ENCODE assay signal across 18 mouse cellular contexts in the genomic region with DNA sequence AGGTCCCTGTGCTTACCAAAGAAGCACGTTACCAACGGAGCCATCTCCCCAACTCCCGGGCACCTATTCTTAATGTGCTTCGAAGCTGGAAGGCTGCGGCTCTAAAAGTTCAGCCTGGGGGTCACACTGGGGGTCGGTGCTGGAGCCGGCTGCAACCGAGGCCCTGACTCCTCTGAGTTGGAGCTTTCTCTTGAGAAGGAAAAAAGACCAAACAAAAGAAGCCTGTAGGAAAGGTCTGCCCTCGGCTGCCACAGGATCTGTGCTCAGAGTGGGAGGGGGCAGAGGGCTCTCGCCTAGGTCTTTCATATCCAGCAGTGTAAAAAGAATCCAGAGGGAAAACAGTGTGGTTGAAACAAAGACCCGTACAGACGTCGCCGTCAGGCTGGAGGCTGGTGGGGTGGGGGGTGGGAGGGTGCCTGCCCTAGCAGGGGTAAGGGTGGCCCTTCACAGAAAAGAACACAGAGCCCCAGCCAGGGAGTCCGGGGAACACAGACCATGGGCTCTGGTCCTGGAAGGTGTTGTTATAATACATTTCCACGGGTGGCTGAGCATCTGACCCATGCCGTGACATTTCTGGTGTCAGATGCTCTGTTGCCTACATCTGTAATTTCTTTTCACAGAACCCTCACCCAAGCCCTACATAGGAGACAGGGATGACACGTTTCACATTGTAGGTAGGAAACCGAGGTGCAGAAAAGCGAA. TPM values are rescaled to one million over a fixed set of nuclear protein-coding genes. Genes with fewer than 3 reads are reported as not detected.
A peak's percentile ranks its signal among the peaks of the same experiment; 100 is the strongest.
DNase-seq lines count a peak whose midpoint lies in the region; ATAC-seq and TF ChIP-seq lines count a peak whose summit lies in the region.
"Had no signal": no experiment of that assay in that cellular context is flagged by ENCODE, and none has a peak within 500 bp of the region (broad histone marks: within the 10 kb centered on the region; RNA-seq: fewer than 3 reads in every experiment).

No protein-coding gene starts in this region.

- peak overlapping the region; percentile 70 for H3K27ac ChIP-seq in hindbrain, embryonic 11.5 days (ENCODE audit: low read depth, low read length)
- no peak overlapping the region for H3K27ac ChIP-seq in hindbrain, embryonic 16.5 days (ENCODE audit: low read depth, low read length)
- H3K27ac ChIP-seq in forebrain, embryonic 12.5 days: no peak overlapping the region
- H3K27ac ChIP-seq in midbrain, embryonic 13.5 days: 0 out of 2 replicates have a peak overlapping the region, but pooled peaks have one; percentile 16
- no peak overlapping the region for H3K27ac ChIP-seq in left cerebral cortex, adult 2 months
- H3K27ac ChIP-seq: heart, embryonic 13.5 days had no signal

- H3K4me1 ChIP-seq in hindbrain, embryonic 11.5 days (replicated peaks; ENCODE audit: control insufficient read depth, insufficient read depth, low read length): peaks cover 25% of the 10 kb centered on the region
- peaks cover 5% of the 10 kb centered on the region for H3K4me1 ChIP-seq in hindbrain, embryonic 16.5 days (ENCODE audit: control insufficient read depth, insufficient read depth, low read depth, low read length)
- H3K4me1 ChIP-seq in forebrain, embryonic 12.5 days: peaks cover 44% of the 10 kb centered on the region
- peaks cover 46% of the 10 kb centered on the region for H3K4me1 ChIP-seq in midbrain, embryonic 13.5 days (replicated peaks)

- H3K27me3 ChIP-seq in hindbrain, embryonic 11.5 days (ENCODE audit: control insufficient read depth, insufficient read depth, low read length): no peaks in the 10 kb centered on the region
- H3K27me3 ChIP-seq in hindbrain, embryonic 16.5 days (replicated peaks; ENCODE audit: control insufficient read depth, insufficient read depth, low read length): no peaks in the 10 kb centered on the region; the same call in 1 of the 2 replicates
- H3K27me3 ChIP-seq in forebrain, embryonic 12.5 days: peaks cover 7% of the 10 kb centered on the region; the same call in 1 of the 2 replicates
- peaks cover 22% of the 10 kb centered on the region for H3K27me3 ChIP-seq in midbrain, embryonic 13.5 days

- 8% methylated on average over 20 of the region's 20 CpGs for WGBS in hindbrain, embryonic 11.5 days
- WGBS in hindbrain, embryonic 16.5 days: 21% methylated on average over 20 of the region's 20 CpGs
- 8% methylated on average over 20 of the region's 20 CpGs for WGBS in forebrain, embryonic 12.5 days
- 9% methylated on average over 20 of the region's 20 CpGs for WGBS in midbrain, embryonic 13.5 days

- 0 out of 2 replicates have a peak overlapping the region, but pooled peaks have one; percentile 38 for H3K9ac ChIP-seq in hindbrain, embryonic 11.5 days (ENCODE audit: low read depth, low read length)
- no peak overlapping the region for H3K9ac ChIP-seq in hindbrain, embryonic 16.5 days (ENCODE audit: low read depth, low read length)
- H3K9ac ChIP-seq in forebrain, embryonic 12.5 days: no peak overlapping the region
- 0 out of 2 replicates have a peak overlapping the region, but pooled peaks have one; percentile 15 for H3K9ac ChIP-seq in midbrain, embryonic 13.5 days (replicated peaks)

- no peak for TF ChIP-seq CTCF in left cerebral cortex, adult 2 months (IDR thresholded peaks at IDR 0.05)

- DNase-seq in hindbrain, embryonic 11.5 days (ENCODE audit: low spot score): peak; percentile 46
- peak; percentile 73 for DNase-seq in embryo, embryonic 10.5 days (ENCODE audit: low spot score)
- DNase-seq in thymus, postnatal 4 days: no peak
- no peak for DNase-seq in left cerebral cortex, adult 2 months (ENCODE audit: extremely low spot score in 1 of 2, low spot score in 2 of 2)
- DNase-seq in frontal cortex, adult 2 months (ENCODE audit: extremely low spot score in 1 of 2, low spot score in 1 of 2): no peak
- DNase-seq: adrenal gland, postnatal 14 days; B cell, adult 2 months; cerebellum, postnatal 10 days; gastrocnemius, postnatal 36 days; kidney, adult 2 months; lung, postnatal 10 days; right cerebral cortex, postnatal 14 days had no signal

- H3K9me3 ChIP-seq in hindbrain, embryonic 11.5 days (ENCODE audit: control insufficient read depth, low read length): no peaks in the 10 kb centered on the region
- H3K9me3 ChIP-seq in hindbrain, embryonic 16.5 days (ENCODE audit: control insufficient read depth, low read length): no peaks in the 10 kb centered on the region
- peaks cover 3% of the 10 kb centered on the region; the same call in 1 of the 2 replicates for H3K9me3 ChIP-seq in forebrain, embryonic 12.5 days
- H3K9me3 ChIP-seq in midbrain, embryonic 13.5 days: no peaks in the 10 kb centered on the region
- H3K9me3 ChIP-seq: heart, embryonic 13.5 days had no signal

- no peak overlapping the region for H3K4me2 ChIP-seq in hindbrain, embryonic 11.5 days (replicated peaks; ENCODE audit: low read depth, low read length)
- no peak overlapping the region for H3K4me2 ChIP-seq in hindbrain, embryonic 16.5 days (ENCODE audit: low read length)
- H3K4me2 ChIP-seq in forebrain, embryonic 12.5 days: no peak overlapping the region
- peak overlapping the region; percentile 14; the same call in 1 of the 2 replicates for H3K4me2 ChIP-seq in midbrain, embryonic 13.5 days (replicated peaks)
- H3K4me2 ChIP-seq: heart, embryonic 13.5 days; liver, embryonic 11.5 days had no signal

- intact Hi-C loops in left cerebral cortex, adult 2 months (cut with DNase I): no loop called here

- H3K36me3 ChIP-seq in hindbrain, embryonic 11.5 days (ENCODE audit: control insufficient read depth, insufficient read depth, low read length): peaks cover 10% of the 10 kb centered on the region
- H3K36me3 ChIP-seq in hindbrain, embryonic 16.5 days (ENCODE audit: control insufficient read depth, insufficient read depth, low read length): no peaks in the 10 kb centered on the region
- H3K36me3 ChIP-seq in forebrain, embryonic 12.5 days (replicated peaks): peaks cover 17% of the 10 kb centered on the region
- H3K36me3 ChIP-seq in midbrain, embryonic 13.5 days: peaks cover 17% of the 10 kb centered on the region

- ATAC-seq in hindbrain, embryonic 11.5 days (ENCODE audit: low FRiP score): peak; percentile 48
- no peak for ATAC-seq in hindbrain, embryonic 16.5 days
- ATAC-seq in forebrain, embryonic 12.5 days (ENCODE audit: low FRiP score): 0 out of 2 replicates have a peak, but pooled peaks have one; percentile 30
- peak; percentile 51 for ATAC-seq in midbrain, embryonic 13.5 days

- no peak overlapping the region for H3K4me3 ChIP-seq in hindbrain, embryonic 11.5 days (ENCODE audit: low read depth, low read length)
- H3K4me3 ChIP-seq in hindbrain, embryonic 16.5 days (ENCODE audit: low read length): no peak overlapping the region
- H3K4me3 ChIP-seq in forebrain, embryonic 12.5 days (replicated peaks): no peak overlapping the region
- H3K4me3 ChIP-seq in midbrain, embryonic 13.5 days (replicated peaks): no peak overlapping the region
- no peak overlapping the region for H3K4me3 ChIP-seq in left cerebral cortex, adult 2 months
- H3K4me3 ChIP-seq: heart, embryonic 13.5 days had no signal

RNA-seq across cellular contexts. Expression of a gene that starts 25.5 kb away (rescaled TPM):
- 30.7 and 32.8 TPM in 2 replicates for polyA plus RNA-seq in hindbrain, embryonic 11.5 days (2014; fragmentation: Nextera tagmentation; extraction: Ambion mirVana)
- polyA plus RNA-seq in hindbrain, embryonic 16.5 days (2015; fragmentation: Nextera tagmentation; extraction: Ambion mirVana): 5.8 and 9.2 TPM in 2 replicates
- 17.9 and 20.4 TPM in 2 replicates for polyA plus RNA-seq in forebrain, embryonic 12.5 days (2016; fragmentation: Nextera tagmentation; extraction: Ambion mirVana)
- 15.5 and 16.7 TPM in 2 replicates for polyA plus RNA-seq in midbrain, embryonic 13.5 days (2015; fragmentation: Nextera tagmentation; extraction: Ambion mirVana)
- 10 to 100 TPM; 72.2 to 74.2 TPM for total RNA-seq in left cerebral cortex, adult 2 months (2021)
- 38.6 and 41.9 TPM in 2 replicates for polyA plus RNA-seq in frontal cortex, adult 2 months (2012; rRNA removed)
- total RNA-seq: hematopoietic stem cell, adult 5-6 weeks had no signal

Comparison
In these comparisons a context has a peak if more than half of its experiments do, and no peak if none do; other contexts are left out.
1. H3K27ac ChIP-seq: peak in hindbrain, embryonic 11.5 days (single experiment) and midbrain, embryonic 13.5 days (single experiment); none in hindbrain, embryonic 16.5 days (single experiment), forebrain, embryonic 12.5 days (single experiment) and left cerebral cortex, adult 2 months (single experiment).
2. H3K9ac ChIP-seq: peak in hindbrain, embryonic 11.5 days (single experiment) and midbrain, embryonic 13.5 days (single experiment); none in hindbrain, embryonic 16.5 days (single experiment) and forebrain, embryonic 12.5 days (single experiment).
3. DNase-seq: peak in hindbrain, embryonic 11.5 days (single experiment) and embryo, embryonic 10.5 days (single experiment); none in thymus, postnatal 4 days (single experiment), left cerebral cortex, adult 2 months (0 of 2) and frontal cortex, adult 2 months (0 of 2).